Mouse (Mus musculus) olfactory bulb, adult 2 months (tissue): ENCODE measurements around the gene Rasa2.

Source experiments
- CTCF ChIP-seq: fragments of 200-500 bp; IDR thresholded peaks from 2 replicates; pipeline ENCODE4 v1.5.1; 2012; ENCODE audit warnings: low read depth, mild to moderate bottlenecking, low read length, moderate library complexity; ENCODE audit not compliant: insufficient read depth
- POLR2A ChIP-seq: fragments of 200-500 bp; IDR thresholded peaks from 2 replicates; pipeline ENCODE4 v1.6.1; 2012; ENCODE audit warnings: mild to moderate bottlenecking, low read depth, low read length, moderate library complexity; ENCODE audit not compliant: insufficient read depth

DNA sequence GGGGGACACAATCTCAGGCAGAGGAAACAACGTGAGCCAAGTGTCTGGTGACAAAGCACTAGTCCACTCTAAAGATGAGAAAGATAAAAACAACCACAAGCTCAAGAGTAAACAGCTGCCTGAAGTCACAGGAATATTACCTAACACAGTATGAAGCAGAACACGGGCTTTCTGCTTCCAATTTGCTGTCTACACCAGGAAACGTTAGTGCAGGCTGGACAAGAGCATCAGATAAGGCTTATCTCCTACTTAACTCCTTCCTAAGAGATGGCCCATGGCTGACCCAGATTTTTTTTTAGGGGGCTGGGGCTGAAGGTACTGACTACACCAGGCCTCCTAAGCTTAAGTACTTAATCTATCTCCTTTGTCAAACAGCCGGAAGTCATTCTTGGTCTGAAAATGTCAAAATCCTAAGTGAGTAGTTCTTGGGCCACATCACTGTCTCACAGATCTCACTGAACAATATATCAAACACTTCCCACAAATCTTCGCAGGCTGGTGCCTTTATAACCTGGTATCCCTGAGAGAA, 3.8 kb downstream of the Rasa2 start:
- TF ChIP-seq CTCF (no peak), POLR2A (no peak)
